Mouse (Mus musculus): ENCODE data around the gene Lrriq3. TPM values are rescaled to one million over a fixed set of nuclear protein-coding genes. Genes with fewer than 3 reads are reported as not detected.

Lrriq3 gene
- 0.12 TPM for polyA plus RNA-seq (2017; shearing (Covaris generic))

GRCm38 (mm10) chr3:155093116-155093956 lies at the start of gene Lrriq3, which contains the start of gene Fpgt:
Gene Lrriq3 (plus strand): TSS chr3:155093434.
Gene Fpgt (minus strand): TSS chr3:155093403.

GRCm38 (mm10) chr3:155055231-155055916 lies 37.9 kb upstream of the Lrriq3 start, which contains the start of gene Tnni3k:
Gene Tnni3k (minus strand): TSS chr3:155055407.

Other genes with a start within 250 kb of the Lrriq3 start
- gene Tnni3k, start 38.0 kb upstream of the Lrriq3 start, polyA plus RNA-seq (2017; shearing (Covaris generic)): not detected
- gene Fpgt, start within 50 bp of the Lrriq3 start, polyA plus RNA-seq (2017; shearing (Covaris generic)): 32.1 TPM

All from naive thymus-derived CD4-positive, alpha-beta T cell, adult 5 months (primary cell).